Mouse (Mus musculus): ENCODE results near the gene Iqcf5.
A peak's percentile ranks its signal among the peaks of the same experiment; 100 is the strongest.

The Iqcf5 gene

GRCm38 (mm10) chr9:106514273-106514672 lies at the start of gene Iqcf5:
Gene Iqcf5 (plus strand): TSS chr9:106514573.
- no peak for DNase-seq

- DNase-seq, result peak in 1 of 2 experiments; percentile 47
Measured at GRCm38 (mm10) chr9:106464751-106465541, 49.4 kb upstream of the Iqcf5 start.

GRCm38 (mm10) chr9:106465571-106466200 lies 48.7 kb upstream of the Iqcf5 start, which contains the start of gene Gpr62:
Gene Gpr62 (minus strand): TSS chr9:106465938.
- DNase-seq, result no peak

GRCm38 (mm10) chr9:106466721-106467120 lies 47.7 kb upstream of the Iqcf5 start:
- no peak for DNase-seq

GRCm38 (mm10) chr9:106467746-106468145 lies 46.6 kb upstream of the Iqcf5 start:
- DNase-seq, result no peak

GRCm38 (mm10) chr9:106469317-106469716 lies 45.1 kb upstream of the Iqcf5 start:
- no peak for DNase-seq

GRCm38 (mm10) chr9:106469776-106470175 lies 44.6 kb upstream of the Iqcf5 start:
- DNase-seq, result no peak

GRCm38 (mm10) chr9:106470991-106471750 lies 43.2 kb upstream of the Iqcf5 start:
- DNase-seq, result no peak

- DNase-seq, result no peak
Measured at GRCm38 (mm10) chr9:106471892-106472291, 42.5 kb upstream of the Iqcf5 start.

- no peak for DNase-seq
Measured at GRCm38 (mm10) chr9:106472321-106472720, 42.1 kb upstream of the Iqcf5 start.

- DNase-seq, result no peak
Measured at GRCm38 (mm10) chr9:106473081-106473752, 41.2 kb upstream of the Iqcf5 start.

GRCm38 (mm10) chr9:106473753-106474105 lies 40.6 kb upstream of the Iqcf5 start:
- no peak for DNase-seq

- DNase-seq, result peak; percentile 51 to 66
Measured at GRCm38 (mm10) chr9:106474456-106474855, 39.9 kb upstream of the Iqcf5 start.

GRCm38 (mm10) chr9:106475046-106475445 lies 39.3 kb upstream of the Iqcf5 start:
- DNase-seq, result no peak

GRCm38 (mm10) chr9:106475663-106476001 lies 38.7 kb upstream of the Iqcf5 start, which contains the start of gene Rrp9:
Gene Rrp9 (plus strand): TSS chr9:106475963.
- no peak for DNase-seq

- peak; percentile 71 to 75 for DNase-seq
Measured at GRCm38 (mm10) chr9:106476002-106476923, 38.1 kb upstream of the Iqcf5 start.

- peak; percentile 93 to 98 for DNase-seq
Measured at GRCm38 (mm10) chr9:106476924-106477484, 37.4 kb upstream of the Iqcf5 start, which contains the start of gene Parp3. Gene Parp3 (minus strand): TSS chr9:106476949.

GRCm38 (mm10) chr9:106477649-106478048 lies 36.7 kb upstream of the Iqcf5 start:
- DNase-seq, result peak in 1 of 2 experiments; percentile 4

GRCm38 (mm10) chr9:106478101-106478500 lies 36.3 kb upstream of the Iqcf5 start:
- peak in 1 of 2 experiments; percentile 2 for DNase-seq

GRCm38 (mm10) chr9:106480541-106480940 lies 33.8 kb upstream of the Iqcf5 start:
- DNase-seq, result no peak

- DNase-seq, result peak in 1 of 2 experiments; percentile 9
Measured at GRCm38 (mm10) chr9:106481075-106481474, 33.3 kb upstream of the Iqcf5 start.

Data from spleen, adult 18-20 months (tissue).